Mouse (Mus musculus): Measurements from ENCODE around the gene Epb41l4b. TPM values are rescaled to one million over a fixed set of nuclear protein-coding genes. Genes with fewer than 3 reads are reported as not detected.
A peak's percentile ranks its signal among the peaks of the same experiment; 100 is the strongest.

Epb41l4b gene
- polyA plus RNA-seq, 1 experiment, result 16.9 TPM

GRCm38 (mm10) chr4:57139433-57139832 is 3.8 kb downstream of the Epb41l4b start:
- peak overlapping the region; percentile 4; the same call in 1 of the 2 replicates for H3K4me3 ChIP-seq (ENCODE audit: low read depth, low read length)
- no peak for TF ChIP-seq CTCF (IDR thresholded peaks at IDR 0.05; ENCODE audit: low read depth, low read length)
- TF ChIP-seq POLR2A (IDR thresholded peaks at IDR 0.05; ENCODE audit: insufficient read depth, low read length), result no peak
- no peak for TF ChIP-seq EP300 (IDR thresholded peaks at IDR 0.05; ENCODE audit: insufficient read depth, low read depth, low read length)
- no peaks in the 10 kb centered on the region for H3K9me3 ChIP-seq (replicated peaks; ENCODE audit: control insufficient read depth, insufficient read depth, low read length, poor library complexity, severe bottlenecking)
- H3K4me1 ChIP-seq (ENCODE audit: control insufficient read depth, insufficient read depth, low read length), result no peaks in the 10 kb centered on the region
- no peaks in the 10 kb centered on the region for H3K36me3 ChIP-seq (ENCODE audit: control insufficient read depth, insufficient read depth, low read length, poor library complexity, severe bottlenecking)
- no peak overlapping the region for H3K9ac ChIP-seq (ENCODE audit: low read depth, poor library complexity, severe bottlenecking)
- H3K27ac ChIP-seq (ENCODE audit: insufficient read depth, low read length), result no peak overlapping the region
- H3K27me3 ChIP-seq (ENCODE audit: control insufficient read depth, insufficient read depth, low read length, poor library complexity, severe bottlenecking), result peaks cover 2% of the 10 kb centered on the region; the same call in 1 of the 2 replicates

- Histone ChIP-seq H3K27ac (ENCODE audit: insufficient read depth, low read length) (no peak overlapping the region), H3K36me3 (ENCODE audit: control insufficient read depth, insufficient read depth, low read length, poor library complexity, severe bottlenecking) (no peaks in the 10 kb centered on the region), H3K27me3 (ENCODE audit: control insufficient read depth, insufficient read depth, low read length, poor library complexity, severe bottlenecking) (no peaks in the 10 kb centered on the region), H3K9ac (ENCODE audit: low read depth, poor library complexity, severe bottlenecking) (no peak overlapping the region), H3K4me3 (ENCODE audit: low read depth, low read length) (no peak overlapping the region), H3K9me3 (replicated peaks; ENCODE audit: control insufficient read depth, insufficient read depth, low read length, poor library complexity, severe bottlenecking) (no peaks in the 10 kb centered on the region), H3K4me1 (ENCODE audit: control insufficient read depth, insufficient read depth, low read length) (no peaks in the 10 kb centered on the region)
- TF ChIP-seq EP300 (IDR thresholded peaks at IDR 0.05; ENCODE audit: insufficient read depth, low read depth, low read length), result no peak
- no peak for TF ChIP-seq POLR2A (IDR thresholded peaks at IDR 0.05; ENCODE audit: insufficient read depth, low read length)
- peak; percentile 3 for TF ChIP-seq CTCF (IDR thresholded peaks at IDR 0.05; ENCODE audit: low read depth, low read length)
Observed at GRCm38 (mm10) chr4:57138093-57138440, 5.2 kb downstream of the Epb41l4b start.

GRCm38 (mm10) chr4:57137371-57138092 is 5.7 kb downstream of the Epb41l4b start:
- H3K4me3 ChIP-seq (ENCODE audit: low read depth, low read length), result no peak overlapping the region
- H3K9me3 ChIP-seq (replicated peaks; ENCODE audit: control insufficient read depth, insufficient read depth, low read length, poor library complexity, severe bottlenecking), result no peaks in the 10 kb centered on the region
- TF ChIP-seq POLR2A (IDR thresholded peaks at IDR 0.05; ENCODE audit: insufficient read depth, low read length), result no peak
- TF ChIP-seq EP300 (IDR thresholded peaks at IDR 0.05; ENCODE audit: insufficient read depth, low read depth, low read length), result no peak
- no peak for TF ChIP-seq CTCF (IDR thresholded peaks at IDR 0.05; ENCODE audit: low read depth, low read length)
- H3K27ac ChIP-seq (ENCODE audit: insufficient read depth, low read length), result no peak overlapping the region
- H3K27me3 ChIP-seq (ENCODE audit: control insufficient read depth, insufficient read depth, low read length, poor library complexity, severe bottlenecking), result no peaks in the 10 kb centered on the region
- H3K4me1 ChIP-seq (ENCODE audit: control insufficient read depth, insufficient read depth, low read length), result no peaks in the 10 kb centered on the region
- H3K9ac ChIP-seq (ENCODE audit: low read depth, poor library complexity, severe bottlenecking), result no peak overlapping the region
- H3K36me3 ChIP-seq (ENCODE audit: control insufficient read depth, insufficient read depth, low read length, poor library complexity, severe bottlenecking), result no peaks in the 10 kb centered on the region

- Histone ChIP-seq H3K4me3 (ENCODE audit: low read depth, low read length) (no peak overlapping the region), H3K4me1 (ENCODE audit: control insufficient read depth, insufficient read depth, low read length) (no peaks in the 10 kb centered on the region), H3K9me3 (replicated peaks; ENCODE audit: control insufficient read depth, insufficient read depth, low read length, poor library complexity, severe bottlenecking) (no peaks in the 10 kb centered on the region), H3K27me3 (ENCODE audit: control insufficient read depth, insufficient read depth, low read length, poor library complexity, severe bottlenecking) (no peaks in the 10 kb centered on the region), H3K27ac (ENCODE audit: insufficient read depth, low read length) (no peak overlapping the region), H3K36me3 (ENCODE audit: control insufficient read depth, insufficient read depth, low read length, poor library complexity, severe bottlenecking) (no peaks in the 10 kb centered on the region), H3K9ac (ENCODE audit: low read depth, poor library complexity, severe bottlenecking) (no peak overlapping the region)
- TF ChIP-seq EP300 (IDR thresholded peaks at IDR 0.05; ENCODE audit: insufficient read depth, low read depth, low read length), result no peak
- no peak for TF ChIP-seq POLR2A (IDR thresholded peaks at IDR 0.05; ENCODE audit: insufficient read depth, low read length)
- TF ChIP-seq CTCF (IDR thresholded peaks at IDR 0.05; ENCODE audit: low read depth, low read length), result no peak
Observed at GRCm38 (mm10) chr4:57135431-57135830, 7.8 kb downstream of the Epb41l4b start.

- TF ChIP-seq CTCF (IDR thresholded peaks at IDR 0.05; ENCODE audit: low read depth, low read length) (no peak), EP300 (IDR thresholded peaks at IDR 0.05; ENCODE audit: insufficient read depth, low read depth, low read length) (no peak), POLR2A (IDR thresholded peaks at IDR 0.05; ENCODE audit: insufficient read depth, low read length) (no peak)
- H3K36me3 ChIP-seq (ENCODE audit: control insufficient read depth, insufficient read depth, low read length, poor library complexity, severe bottlenecking), result no peaks in the 10 kb centered on the region
- no peaks in the 10 kb centered on the region for H3K9me3 ChIP-seq (replicated peaks; ENCODE audit: control insufficient read depth, insufficient read depth, low read length, poor library complexity, severe bottlenecking)
- H3K9ac ChIP-seq (ENCODE audit: low read depth, poor library complexity, severe bottlenecking), result no peak overlapping the region
- H3K27me3 ChIP-seq (ENCODE audit: control insufficient read depth, insufficient read depth, low read length, poor library complexity, severe bottlenecking), result no peaks in the 10 kb centered on the region
- no peak overlapping the region for H3K4me3 ChIP-seq (ENCODE audit: low read depth, low read length)
- no peaks in the 10 kb centered on the region for H3K4me1 ChIP-seq (ENCODE audit: control insufficient read depth, insufficient read depth, low read length)
- H3K27ac ChIP-seq (ENCODE audit: insufficient read depth, low read length), result no peak overlapping the region
Observed at GRCm38 (mm10) chr4:57134554-57134953, 8.7 kb downstream of the Epb41l4b start.

GRCm38 (mm10) chr4:57131839-57132238 is 11.4 kb downstream of the Epb41l4b start:
- Histone ChIP-seq H3K9ac (ENCODE audit: low read depth, poor library complexity, severe bottlenecking) (no peak overlapping the region), H3K9me3 (replicated peaks; ENCODE audit: control insufficient read depth, insufficient read depth, low read length, poor library complexity, severe bottlenecking) (no peaks in the 10 kb centered on the region), H3K27ac (ENCODE audit: insufficient read depth, low read length) (no peak overlapping the region), H3K27me3 (ENCODE audit: control insufficient read depth, insufficient read depth, low read length, poor library complexity, severe bottlenecking) (no peaks in the 10 kb centered on the region), H3K4me3 (ENCODE audit: low read depth, low read length) (no peak overlapping the region), H3K4me1 (ENCODE audit: control insufficient read depth, insufficient read depth, low read length) (no peaks in the 10 kb centered on the region), H3K36me3 (ENCODE audit: control insufficient read depth, insufficient read depth, low read length, poor library complexity, severe bottlenecking) (no peaks in the 10 kb centered on the region)
- TF ChIP-seq EP300 (IDR thresholded peaks at IDR 0.05; ENCODE audit: insufficient read depth, low read depth, low read length) (no peak), CTCF (IDR thresholded peaks at IDR 0.05; ENCODE audit: low read depth, low read length) (no peak), POLR2A (IDR thresholded peaks at IDR 0.05; ENCODE audit: insufficient read depth, low read length) (no peak)

Measured in ES-Bruce4 (cell line).